Mouse (Mus musculus) midbrain, embryonic 16.5 days (tissue): ENCODE data around the gene Kalrn. TPM values are rescaled to one million over a fixed set of nuclear protein-coding genes. Genes with fewer than 3 reads are reported as not detected.

Experiments used
- ATAC-seq: fragments of 200-750 bp; cut with Nextera tagmentation; 2 replicates; pipeline ENCODE4 v1.8.0; 2017; ENCODE audit warnings: moderate TSS enrichment
- H3K27ac ChIP-seq: fragments of 300-500 bp; sonication (generic); 2 replicates; pipeline ENCODE4 v1.5.1; 2014; ENCODE audit warnings: mild to moderate bottlenecking, low read length, mixed read lengths
- H3K27me3 ChIP-seq: fragments of 300-500 bp; sonication (generic); 2 replicates; pipeline ENCODE4 v1.6.1; 2014; ENCODE audit warnings: low read depth, low read length, mixed read lengths; ENCODE audit not compliant: control insufficient read depth, insufficient read depth
- H3K36me3 ChIP-seq: fragments of 300-500 bp; sonication (generic); 2 replicates; pipeline ENCODE4 v1.6.1; 2014; ENCODE audit warnings: mild to moderate bottlenecking, low read length, moderate library complexity, mixed read lengths; ENCODE audit not compliant: control insufficient read depth, insufficient read depth
- H3K4me1 ChIP-seq: fragments of 300-500 bp; sonication (generic); 2 replicates; pipeline ENCODE4 v1.6.1; 2014; ENCODE audit warnings: mild to moderate bottlenecking, low read length, mixed read lengths; ENCODE audit not compliant: control insufficient read depth, insufficient read depth
- H3K4me2 ChIP-seq: fragments of 300-500 bp; sonication (generic); 2 replicates; pipeline ENCODE4 v1.6.1; 2014; ENCODE audit warnings: mild to moderate bottlenecking, low read length, mixed read lengths
- H3K4me3 ChIP-seq: fragments of 300-500 bp; sonication (generic); 2 replicates; pipeline ENCODE4 v1.5.1; 2014; ENCODE audit warnings: low read depth, mild to moderate bottlenecking, low read length, moderate library complexity, mixed read lengths
- H3K9ac ChIP-seq: fragments of 300-500 bp; sonication (generic); 2 replicates; pipeline ENCODE4 v1.6.1; 2014; ENCODE audit warnings: low read depth, low read length, mixed read lengths
- H3K9me3 ChIP-seq: fragments of 300-500 bp; sonication (generic); replicated peaks from 2 replicates; pipeline ENCODE4 v1.6.1; 2014; ENCODE audit warnings: mild to moderate bottlenecking, low read length, mixed read lengths; ENCODE audit not compliant: control insufficient read depth, poor library complexity, severe bottlenecking
- WGBS: fragments of 180-500 bp; shearing (Covaris S2); extraction: QIAGEN DNeasy Blood & Tissue Kit; methylation state at CpG from one replicate; pipeline ENCODE4 v1.1.7; 2014; 5-methylcytosine and 5-hydroxymethylcytosine counted together
- polyA plus RNA-seq: library from polyadenylated mRNA; unstranded; fragments of >200 nt; fragmentation: Nextera tagmentation; extraction: Ambion mirVana; gene quantifications from 2 replicates; pipeline ENCODE4 v1.2.1, GENCODE M21; 2015

Gene Kalrn
- polyA plus RNA-seq, 1 experiment from 2014 or later: 31.3 TPM

DNA sequence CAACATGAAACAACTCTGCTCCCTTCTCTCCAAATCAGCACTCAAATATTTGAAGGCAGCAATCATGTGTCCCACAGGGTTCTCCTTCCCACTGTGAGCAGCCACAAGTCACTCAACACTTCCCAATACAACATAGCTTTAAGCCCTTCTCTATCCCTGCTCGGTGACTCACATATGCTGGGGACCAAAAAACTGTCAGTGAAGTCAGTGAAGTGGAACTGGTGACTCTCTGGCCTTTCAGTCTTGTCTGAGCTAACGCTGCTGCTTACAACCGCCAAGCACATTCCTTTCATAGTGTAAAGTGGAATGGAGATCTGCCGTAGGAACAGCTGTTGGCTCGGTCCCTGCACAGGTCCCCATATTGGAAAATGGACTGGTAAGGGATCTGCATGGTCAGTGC lies 241.7 kb downstream of the Kalrn start:
- Histone ChIP-seq H3K9me3 (no peaks in the 10 kb centered on the region), H3K9ac (no peak overlapping the region), H3K4me1 (peaks cover 32% of the 10 kb centered on the region), H3K27me3 (no peaks in the 10 kb centered on the region), H3K27ac (no peak overlapping the region), H3K4me2 (no peak overlapping the region), H3K4me3 (no peak overlapping the region), H3K36me3 (no peaks in the 10 kb centered on the region)
- WGBS: 35% methylated on average over 5 of the region's 5 CpGs
- no peak for ATAC-seq

DNA sequence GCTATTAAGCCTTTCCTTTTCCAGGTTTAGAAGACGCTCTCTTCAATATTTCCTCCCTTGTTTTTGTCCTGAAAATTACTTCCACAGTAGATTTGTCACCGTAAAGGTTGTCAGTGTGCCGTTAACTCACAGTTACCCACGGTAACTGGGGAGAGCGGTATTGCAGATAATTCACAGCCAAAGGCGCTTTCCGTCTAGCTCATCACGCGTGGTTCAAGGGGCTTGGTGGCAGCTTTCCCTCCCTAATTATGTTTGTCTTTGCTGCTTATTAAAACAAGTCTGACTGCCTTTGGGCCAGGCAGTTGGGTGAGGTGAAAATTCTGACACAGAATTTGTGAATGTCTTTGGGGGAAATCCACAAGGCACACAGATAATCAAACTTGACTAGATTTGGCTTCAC lies 243.5 kb downstream of the Kalrn start:
- peaks cover 23% of the 10 kb centered on the region for H3K4me1 ChIP-seq
- no peaks in the 10 kb centered on the region for H3K27me3 ChIP-seq
- H3K4me3 ChIP-seq: no peak overlapping the region
- H3K9ac ChIP-seq: no peak overlapping the region
- peak overlapping the region; percentile 34 for H3K4me2 ChIP-seq
- no peaks in the 10 kb centered on the region for H3K36me3 ChIP-seq
- H3K9me3 ChIP-seq: no peaks in the 10 kb centered on the region
- H3K27ac ChIP-seq: peak overlapping the region; percentile 58
- 34% methylated on average over 9 of the region's 9 CpGs for WGBS
- ATAC-seq: peak; percentile 64

DNA sequence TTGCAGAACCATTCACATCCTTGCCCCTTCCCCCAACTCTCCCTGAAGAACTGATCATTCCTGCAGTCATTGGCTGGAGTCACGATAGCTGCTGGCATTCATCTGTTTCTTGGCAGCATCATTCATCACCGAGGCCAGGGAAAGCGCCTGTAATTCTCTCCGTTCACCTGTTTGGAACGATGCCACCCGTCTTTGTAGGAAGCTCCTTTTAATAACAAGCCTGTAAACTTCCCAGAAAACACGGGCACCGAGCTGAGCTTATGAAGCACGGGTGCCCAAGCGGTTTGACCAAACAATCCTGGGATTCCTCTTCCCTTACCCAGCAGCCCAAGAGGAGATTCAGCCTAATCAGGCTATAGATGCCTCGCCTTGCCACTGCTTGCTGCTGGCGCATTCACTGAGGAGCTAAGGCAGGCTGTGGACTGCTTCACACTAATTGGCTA lies 243.9 kb downstream of the Kalrn start:
- H3K4me2 ChIP-seq: peak overlapping the region; percentile 34
- no peak overlapping the region for H3K9ac ChIP-seq

DNA sequence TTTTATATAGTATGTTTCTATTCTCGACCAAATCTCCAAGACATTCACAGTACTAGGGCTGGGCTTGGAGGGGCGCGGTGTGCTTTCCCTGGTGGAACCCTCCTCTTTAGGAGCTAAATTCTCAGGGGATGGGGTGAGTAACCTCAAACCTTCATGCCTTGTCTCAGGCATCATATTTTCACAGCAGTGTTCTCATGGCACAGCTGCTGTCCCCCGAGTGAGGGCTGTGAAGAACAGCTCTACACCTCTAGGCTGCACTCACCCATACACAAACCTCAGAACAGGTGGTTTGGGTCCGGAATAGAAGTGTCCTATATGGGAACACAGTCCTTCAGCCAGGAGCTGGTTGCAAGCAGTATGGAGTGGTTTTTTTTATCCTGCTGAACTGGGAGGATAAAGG lies 245.4 kb downstream of the Kalrn start:
- H3K9me3 ChIP-seq: no peaks in the 10 kb centered on the region
- H3K27me3 ChIP-seq: no peaks in the 10 kb centered on the region
- H3K27ac ChIP-seq: no peak overlapping the region
- H3K9ac ChIP-seq: no peak overlapping the region
- H3K36me3 ChIP-seq: no peaks in the 10 kb centered on the region
- peaks cover 15% of the 10 kb centered on the region for H3K4me1 ChIP-seq
- ATAC-seq: no peak
- WGBS: 91% methylated on average over 5 of the region's 5 CpGs
- H3K4me2 ChIP-seq: no peak overlapping the region
- H3K4me3 ChIP-seq: no peak overlapping the region

More for the DNA sequence above, 243.9 kb downstream of the Kalrn start:
- Histone ChIP-seq H3K4me1 (peaks cover 19% of the 10 kb centered on the region), H3K9me3 (no peaks in the 10 kb centered on the region), H3K27ac (peak overlapping the region; percentile 58), H3K36me3 (no peaks in the 10 kb centered on the region), H3K27me3 (no peaks in the 10 kb centered on the region), H3K4me3 (no peak overlapping the region)
- WGBS: 29% methylated on average over 12 of the region's 12 CpGs
- peak; percentile 82 for ATAC-seq

DNA sequence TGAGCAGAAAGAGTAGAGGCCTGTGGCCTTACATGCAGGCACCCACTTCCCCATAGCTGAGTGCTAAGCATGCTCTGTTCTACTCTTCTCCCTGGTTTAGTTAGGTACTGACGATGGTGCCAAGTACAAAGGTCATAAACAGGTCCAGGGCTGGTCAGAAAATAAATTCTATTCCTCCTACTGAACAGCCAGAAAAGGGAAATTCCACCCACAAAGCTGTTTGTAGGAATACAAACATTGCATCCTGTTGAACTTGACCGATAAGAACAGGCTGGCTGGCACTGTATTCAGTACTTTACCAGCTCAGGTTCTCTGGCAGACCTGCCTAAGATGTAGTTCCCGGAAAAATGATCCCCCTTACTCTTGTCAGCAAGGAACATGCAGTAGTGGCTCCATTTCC lies 247.5 kb downstream of the Kalrn start:
- no peaks in the 10 kb centered on the region for H3K36me3 ChIP-seq
- peaks cover 17% of the 10 kb centered on the region for H3K4me1 ChIP-seq
- no peak overlapping the region for H3K4me3 ChIP-seq
- no peaks in the 10 kb centered on the region for H3K9me3 ChIP-seq
- no peaks in the 10 kb centered on the region for H3K27me3 ChIP-seq
- no peak overlapping the region for H3K27ac ChIP-seq
- ATAC-seq: no peak
- no peak overlapping the region for H3K9ac ChIP-seq
- no peak overlapping the region for H3K4me2 ChIP-seq
- 96% methylated on average over 3 of the region's 3 CpGs for WGBS

DNA sequence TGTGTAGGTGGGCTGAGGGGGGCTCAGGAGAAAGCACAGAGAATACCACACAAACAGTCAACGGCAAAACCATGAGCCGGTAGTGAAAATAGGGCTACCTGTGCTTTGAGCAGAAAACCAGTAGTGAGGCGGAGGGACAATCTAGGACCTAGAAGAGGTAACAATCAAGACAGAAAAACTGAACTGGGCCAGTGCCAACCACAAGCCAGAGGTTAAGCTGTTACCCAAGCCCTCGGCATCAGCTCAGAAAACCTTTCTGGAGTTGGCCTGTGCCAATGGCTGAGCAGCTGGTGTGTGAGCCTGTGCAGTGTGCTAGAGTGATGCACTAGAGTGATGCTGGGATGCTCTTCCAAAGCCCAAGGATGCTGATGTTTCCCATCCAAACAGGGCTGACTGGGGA lies 248.2 kb downstream of the Kalrn start:
- WGBS: 91% methylated on average over 4 of the region's 4 CpGs
- Histone ChIP-seq H3K27ac (no peak overlapping the region), H3K9me3 (no peaks in the 10 kb centered on the region), H3K36me3 (no peaks in the 10 kb centered on the region), H3K4me3 (no peak overlapping the region), H3K4me1 (peaks cover 15% of the 10 kb centered on the region), H3K9ac (no peak overlapping the region), H3K4me2 (no peak overlapping the region), H3K27me3 (no peaks in the 10 kb centered on the region)
- ATAC-seq: no peak

DNA sequence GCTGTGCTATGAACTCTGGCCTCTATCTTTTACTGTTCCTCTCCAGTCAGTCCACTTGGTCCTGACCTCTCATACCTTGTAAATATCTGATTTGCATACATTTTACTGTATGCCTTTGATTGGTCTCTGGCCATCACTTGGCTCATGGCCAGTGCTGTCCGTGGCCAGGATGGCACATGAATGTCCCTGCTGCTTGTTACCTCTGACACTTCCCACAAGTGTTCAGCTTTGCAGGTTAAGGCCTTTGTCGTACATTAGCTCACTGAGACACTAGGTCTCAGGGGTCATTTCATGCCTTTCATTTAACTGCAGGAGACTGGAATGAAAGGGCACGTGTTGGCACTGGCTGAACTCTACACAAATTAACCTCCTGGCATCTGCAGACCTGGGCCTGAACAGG lies 248.6 kb downstream of the Kalrn start:
- no peak for ATAC-seq
- no peak overlapping the region for H3K4me2 ChIP-seq
- H3K27me3 ChIP-seq: no peaks in the 10 kb centered on the region
- H3K27ac ChIP-seq: no peak overlapping the region
- peaks cover 11% of the 10 kb centered on the region for H3K4me1 ChIP-seq
- H3K9me3 ChIP-seq: no peaks in the 10 kb centered on the region
- WGBS: 62% methylated on average over 3 of the region's 3 CpGs
- no peak overlapping the region for H3K9ac ChIP-seq
- no peak overlapping the region for H3K4me3 ChIP-seq
- H3K36me3 ChIP-seq: no peaks in the 10 kb centered on the region

DNA sequence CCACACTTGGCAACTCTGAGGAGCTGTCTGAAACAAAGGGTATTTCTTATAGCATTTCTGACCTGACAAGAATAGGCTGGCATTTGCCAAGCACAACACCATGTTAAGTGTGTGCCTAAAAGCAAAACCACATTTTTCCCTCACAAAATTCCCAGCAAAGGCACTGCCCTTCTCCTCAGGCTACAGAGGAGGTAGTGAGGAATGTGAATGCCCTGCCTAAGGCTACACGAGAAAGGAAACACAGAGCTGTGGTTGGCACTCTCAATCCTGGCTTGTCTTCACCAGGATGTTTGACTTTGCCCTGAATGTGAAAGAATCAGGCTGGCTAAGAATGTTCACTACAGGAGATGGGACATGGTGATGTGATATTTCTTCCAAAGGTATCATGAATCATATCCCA lies 249.8 kb downstream of the Kalrn start:
- 88% methylated on average over 1 of the region's 1 CpGs for WGBS
- H3K4me2 ChIP-seq: no peak overlapping the region
- no peaks in the 10 kb centered on the region for H3K9me3 ChIP-seq
- H3K27ac ChIP-seq: no peak overlapping the region
- ATAC-seq: no peak
- no peak overlapping the region for H3K9ac ChIP-seq
- H3K4me1 ChIP-seq: peaks cover 11% of the 10 kb centered on the region
- no peaks in the 10 kb centered on the region for H3K36me3 ChIP-seq
- H3K27me3 ChIP-seq: no peaks in the 10 kb centered on the region
- H3K4me3 ChIP-seq: no peak overlapping the region

DNA sequence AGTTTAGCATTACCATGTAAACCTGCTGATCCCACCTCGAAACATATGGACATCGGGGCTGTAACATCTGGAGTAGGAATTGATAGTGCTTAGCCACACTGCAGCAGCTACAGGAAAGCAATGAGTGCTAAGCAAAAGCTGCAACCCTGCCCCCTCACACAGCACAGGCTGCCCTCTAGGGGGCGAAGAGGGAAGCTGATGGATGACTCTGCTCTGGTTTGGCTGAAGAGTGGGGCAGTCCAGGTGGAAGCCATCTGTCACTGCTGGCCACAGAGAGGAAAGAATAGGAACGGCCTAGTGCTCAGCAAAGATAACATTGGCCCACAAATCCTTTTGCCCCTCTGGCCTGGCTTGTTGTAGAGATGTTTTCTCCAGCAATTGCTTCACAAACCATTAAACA lies 250.8 kb downstream of the Kalrn start:
- H3K36me3 ChIP-seq: no peaks in the 10 kb centered on the region
- H3K9me3 ChIP-seq: no peaks in the 10 kb centered on the region
- no peak overlapping the region for H3K4me3 ChIP-seq
- H3K27me3 ChIP-seq: no peaks in the 10 kb centered on the region
- H3K4me1 ChIP-seq: peaks cover 14% of the 10 kb centered on the region
- no peak overlapping the region for H3K9ac ChIP-seq
- peak; percentile 56; the same call in 1 of the 2 replicates for ATAC-seq
- H3K27ac ChIP-seq: no peak overlapping the region
- WGBS: 32% methylated on average over 4 of the region's 4 CpGs
- H3K4me2 ChIP-seq: no peak overlapping the region
